Mouse (Mus musculus) T-helper 17 cell (primary cell): Measurements from ENCODE around the gene Dmac1.
"Not testable (repeated sequence)": the region's sequence is repeated elsewhere in the genome, so short reads cannot be mapped to it uniquely, and the experiment has no call there.

ENCODE experiments used
- in situ Hi-C, 2 experiments: fragments of 300-600 bp; cut with MboI, MseI; formaldehyde crosslinking; loops; 1 replicate in 1 of 2; 2 replicates in 1 of 2; pipeline ENCODE4 v1.15.1; 2025; ENCODE audit warnings: high pct_unique_total_duplicates in 2 of 2

The Dmac1 gene

GRCm38 (mm10) chr4:75278197-75279175 lies at the start of gene Dmac1:
TSS of gene Dmac1 (minus strand) at chr4:75278305.
- in situ Hi-C loops: no loop called here

- in situ Hi-C loops: no loop called here
Measured at GRCm38 (mm10) chr4:75315431-75315830, 37.3 kb upstream of the Dmac1 start.

GRCm38 (mm10) chr4:75315007-75315406 lies 36.9 kb upstream of the Dmac1 start:
- in situ Hi-C loops: no loop called here

GRCm38 (mm10) chr4:75311918-75312317 lies 33.8 kb upstream of the Dmac1 start:
- in situ Hi-C loops: no loop called here

GRCm38 (mm10) chr4:75311305-75311704 lies 33.2 kb upstream of the Dmac1 start:
- in situ Hi-C loops: no loop called here

- in situ Hi-C loops: no loop called here
Measured at GRCm38 (mm10) chr4:75300205-75300972, 22.3 kb upstream of the Dmac1 start.

GRCm38 (mm10) chr4:75292315-75292714 lies 14.2 kb upstream of the Dmac1 start:
- in situ Hi-C loops: no loop called here

GRCm38 (mm10) chr4:75291142-75291541 lies 13.0 kb upstream of the Dmac1 start:
- in situ Hi-C loops: no loop called here

GRCm38 (mm10) chr4:75277467-75278196 lies 473 bp downstream of the Dmac1 start:
- in situ Hi-C loops: no loop called here

GRCm38 (mm10) chr4:75275737-75276136 lies 2.4 kb downstream of the Dmac1 start:
- in situ Hi-C loops: no loop called here

GRCm38 (mm10) chr4:75267866-75268265 lies 10.2 kb downstream of the Dmac1 start:
- in situ Hi-C loops: loop anchor here in 1 of 2 experiments (25.0 kb wide), 1 partner anchor 1006 kb away; no protein-coding TSS in a partner anchor

GRCm38 (mm10) chr4:75266773-75267550 lies 11.1 kb downstream of the Dmac1 start:
- in situ Hi-C loops: loop anchor here in 1 of 2 experiments (25.0 kb wide), 1 partner anchor 1005 kb away; no protein-coding TSS in a partner anchor

GRCm38 (mm10) chr4:75264219-75264618 lies 13.9 kb downstream of the Dmac1 start:
- in situ Hi-C loops: loop anchor here in 1 of 2 experiments (25.0 kb wide), 1 partner anchor 1002 kb away; no protein-coding TSS in a partner anchor

GRCm38 (mm10) chr4:75263556-75264129 lies 14.5 kb downstream of the Dmac1 start:
- in situ Hi-C loops: loop anchor here in 1 of 2 experiments (25.0 kb wide), 1 partner anchor 1001 kb away; no protein-coding TSS in a partner anchor

GRCm38 (mm10) chr4:75262423-75262822 lies 15.7 kb downstream of the Dmac1 start:
- in situ Hi-C loops: loop anchor here in 1 of 2 experiments (25.0 kb wide), 1 partner anchor 1000 kb away; no protein-coding TSS in a partner anchor

- in situ Hi-C loops: loop anchor here in 1 of 2 experiments (25.0 kb wide), 1 partner anchor 998 kb away; no protein-coding TSS in a partner anchor
Measured at GRCm38 (mm10) chr4:75260156-75260555, 17.9 kb downstream of the Dmac1 start.

GRCm38 (mm10) chr4:75259447-75259846 lies 18.7 kb downstream of the Dmac1 start:
- in situ Hi-C loops: loop anchor here (10.0 to 25.0 kb wide), 2 partner anchors 997 to 1195 kb away; no protein-coding TSS in a partner anchor

GRCm38 (mm10) chr4:75234602-75235001 lies 43.5 kb downstream of the Dmac1 start:
- in situ Hi-C loops: not testable (repeated sequence)
